Mouse (Mus musculus) limb, embryonic 13.5 days (tissue): ENCODE results near the gene Pkn2. TPM values are rescaled to one million over a fixed set of nuclear protein-coding genes. Genes with fewer than 3 reads are reported as not detected.

Experiments
- ATAC-seq: fragments of 200-750 bp; cut with Nextera tagmentation; 2 replicates; pipeline ENCODE4 v1.8.0; 2017; ENCODE audit warnings: low read depth, moderate number of reproducible peaks, moderate TSS enrichment; ENCODE audit not compliant: low FRiP score
- H3K27ac ChIP-seq: fragments of 300-500 bp; sonication (generic); 2 replicates; pipeline ENCODE4 v1.5.1; 2015; ENCODE audit warnings: inconsistent platforms, mild to moderate bottlenecking, moderate library complexity
- H3K27me3 ChIP-seq: fragments of 300-500 bp; sonication (generic); 2 replicates; pipeline ENCODE4 v1.6.1; 2015; ENCODE audit warnings: mild to moderate bottlenecking, inconsistent platforms
- H3K36me3 ChIP-seq: fragments of 300-500 bp; sonication (generic); 2 replicates; pipeline ENCODE4 v1.6.1; 2015; ENCODE audit warnings: inconsistent platforms, mild to moderate bottlenecking, moderate library complexity
- H3K4me1 ChIP-seq: fragments of 300-500 bp; sonication (generic); 2 replicates; pipeline ENCODE4 v1.6.1; 2015; ENCODE audit warnings: inconsistent platforms
- H3K4me2 ChIP-seq: fragments of 300-500 bp; sonication (generic); replicated peaks from 2 replicates; pipeline ENCODE4 v1.6.1; 2015; ENCODE audit warnings: inconsistent platforms, mild to moderate bottlenecking, moderate library complexity
- H3K4me3 ChIP-seq: fragments of 300-500 bp; sonication (generic); 2 replicates; pipeline ENCODE4 v1.5.1; 2015; ENCODE audit warnings: moderate library complexity, mild to moderate bottlenecking, inconsistent platforms
- H3K9ac ChIP-seq: fragments of 300-500 bp; sonication (generic); 2 replicates; pipeline ENCODE4 v1.6.1; 2015; ENCODE audit warnings: mild to moderate bottlenecking, inconsistent platforms
- H3K9me3 ChIP-seq: fragments of 300-500 bp; sonication (generic); 2 replicates; pipeline ENCODE4 v1.6.1; 2016; ENCODE audit warnings: inconsistent platforms
- WGBS: fragments of 180-500 bp; shearing (Covaris S2); methylation state at CpG from one replicate; pipeline ENCODE4 v1.1.7; 2015; 5-methylcytosine and 5-hydroxymethylcytosine counted together
- polyA plus RNA-seq: library from polyadenylated mRNA; unstranded; fragments of >200 nt; fragmentation: Nextera tagmentation; extraction: Ambion mirVana; gene quantifications from 2 replicates; pipeline ENCODE4 v1.2.1, GENCODE M21; 2015

Gene Pkn2
- polyA plus RNA-seq, 1 experiment from 2014 or later = 47.1 TPM

GRCm38 (mm10) chr3:142884594-142884993 lies 2.8 kb upstream of the Pkn2 start:
- no peak for ATAC-seq
- no peak overlapping the region for H3K4me2 ChIP-seq
- H3K27ac ChIP-seq = no peak overlapping the region
- no peak overlapping the region for H3K4me3 ChIP-seq
- H3K27me3 ChIP-seq = no peaks in the 10 kb centered on the region
- H3K9ac ChIP-seq = no peak overlapping the region
- H3K36me3 ChIP-seq = no peaks in the 10 kb centered on the region
- H3K4me1 ChIP-seq = peaks cover 2% of the 10 kb centered on the region
- no peaks in the 10 kb centered on the region for H3K9me3 ChIP-seq

DNA sequence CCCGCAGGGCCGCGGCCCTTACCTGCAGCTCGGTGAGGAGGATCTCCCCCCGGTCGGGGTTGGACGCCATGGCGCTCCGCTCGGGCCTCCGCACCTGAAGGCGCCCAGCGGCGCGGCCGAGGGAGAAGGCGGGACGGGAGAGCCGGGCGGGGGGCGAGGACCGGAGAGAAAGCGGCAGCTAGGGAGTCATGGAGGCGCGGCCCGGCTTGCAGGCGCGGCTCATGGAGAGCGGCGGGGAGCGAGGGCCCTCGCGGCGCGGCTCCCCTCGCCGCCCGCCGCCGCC lies 274 bp downstream of the Pkn2 start:
- Histone ChIP-seq H3K27me3 (no peaks in the 10 kb centered on the region), H3K27ac (peak overlapping the region; percentile 93), H3K9me3 (no peaks in the 10 kb centered on the region), H3K9ac (peak overlapping the region; percentile 96), H3K4me1 (peaks cover 2% of the 10 kb centered on the region), H3K4me3 (peak overlapping the region; percentile 99), H3K4me2 (peak overlapping the region; percentile 67), H3K36me3 (no peaks in the 10 kb centered on the region)
- peak; percentile 60; the same call in 1 of the 2 replicates for ATAC-seq
- WGBS = under 1% methylated on average over 28 of the region's 40 CpGs

GRCm38 (mm10) chr3:142880790-142881588 lies 815 bp downstream of the Pkn2 start:
- H3K9me3 ChIP-seq = no peaks in the 10 kb centered on the region
- H3K4me3 ChIP-seq = peak overlapping the region; percentile 99
- WGBS = under 1% methylated on average over 53 of the region's 72 CpGs
- no peaks in the 10 kb centered on the region for H3K27me3 ChIP-seq
- H3K27ac ChIP-seq = peak overlapping the region; percentile 93
- H3K4me2 ChIP-seq = peak overlapping the region; percentile 67
- peaks cover 2% of the 10 kb centered on the region for H3K4me1 ChIP-seq
- no peaks in the 10 kb centered on the region for H3K36me3 ChIP-seq
- peak overlapping the region; percentile 96 for H3K9ac ChIP-seq
- peak; percentile 21 for ATAC-seq

GRCm38 (mm10) chr3:142863236-142863635 lies 18.6 kb downstream of the Pkn2 start:
- Histone ChIP-seq H3K4me1 (peaks cover 6% of the 10 kb centered on the region), H3K9ac (no peak overlapping the region), H3K4me3 (no peak overlapping the region), H3K4me2 (no peak overlapping the region), H3K27me3 (no peaks in the 10 kb centered on the region), H3K27ac (no peak overlapping the region), H3K9me3 (no peaks in the 10 kb centered on the region), H3K36me3 (no peaks in the 10 kb centered on the region)
- no peak for ATAC-seq
- 79% methylated on average over 2 of the region's 2 CpGs for WGBS

DNA sequence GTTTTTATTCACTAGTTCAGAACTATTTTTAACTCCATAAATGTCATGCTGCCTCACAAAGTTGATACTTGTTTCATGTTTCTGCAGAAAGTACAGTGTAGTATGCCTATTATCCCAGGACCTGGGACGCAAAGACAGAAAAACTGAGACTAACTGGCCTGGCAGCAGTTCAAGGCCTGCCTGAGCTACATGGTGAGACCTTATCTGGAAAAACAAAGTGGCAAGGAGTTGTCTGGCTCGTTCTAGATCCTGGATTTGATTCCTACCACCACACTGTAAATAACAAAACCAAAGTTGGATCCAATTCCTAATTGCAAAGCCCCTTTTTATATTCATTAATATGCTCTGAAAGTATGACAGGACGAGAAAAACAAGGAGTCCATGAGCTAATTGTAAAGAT lies 25.0 kb downstream of the Pkn2 start:
- Histone ChIP-seq H3K27ac (no peak overlapping the region), H3K9ac (no peak overlapping the region), H3K4me3 (no peak overlapping the region), H3K9me3 (no peaks in the 10 kb centered on the region), H3K4me2 (no peak overlapping the region), H3K36me3 (peaks cover 4% of the 10 kb centered on the region; the same call in 1 of the 2 replicates), H3K4me1 (peaks cover 15% of the 10 kb centered on the region), H3K27me3 (no peaks in the 10 kb centered on the region)
- 69% methylated on average over 3 of the region's 3 CpGs for WGBS
- no peak for ATAC-seq

GRCm38 (mm10) chr3:142855961-142856472 lies 25.8 kb downstream of the Pkn2 start:
- H3K9ac ChIP-seq = no peak overlapping the region
- H3K36me3 ChIP-seq = peaks cover 4% of the 10 kb centered on the region; the same call in 1 of the 2 replicates
- no peak overlapping the region; the same call in 1 of the 2 replicates for H3K27ac ChIP-seq
- 73% methylated on average over 4 of the region's 4 CpGs for whole genome bisulfite sequencing
- H3K27me3 ChIP-seq = no peaks in the 10 kb centered on the region
- H3K4me1 ChIP-seq = peaks cover 15% of the 10 kb centered on the region
- H3K9me3 ChIP-seq = no peaks in the 10 kb centered on the region
- no peak overlapping the region for H3K4me2 ChIP-seq
- no peak for ATAC-seq
- H3K4me3 ChIP-seq = no peak overlapping the region

- Histone ChIP-seq H3K36me3 (peaks cover 11% of the 10 kb centered on the region), H3K27me3 (no peaks in the 10 kb centered on the region), H3K27ac (no peak overlapping the region), H3K4me2 (no peak overlapping the region), H3K9ac (no peak overlapping the region), H3K4me1 (peaks cover 12% of the 10 kb centered on the region), H3K9me3 (no peaks in the 10 kb centered on the region), H3K4me3 (no peak overlapping the region)
- no peak for ATAC-seq
- WGBS = 96% methylated on average over 3 of the region's 3 CpGs
Measured at GRCm38 (mm10) chr3:142852911-142853310, 28.9 kb downstream of the Pkn2 start.

GRCm38 (mm10) chr3:142851631-142852030 lies 30.2 kb downstream of the Pkn2 start:
- H3K9me3 ChIP-seq = no peaks in the 10 kb centered on the region
- ATAC-seq = no peak
- no peak overlapping the region for H3K4me2 ChIP-seq
- H3K27me3 ChIP-seq = no peaks in the 10 kb centered on the region
- peaks cover 11% of the 10 kb centered on the region for H3K36me3 ChIP-seq
- H3K4me3 ChIP-seq = no peak overlapping the region
- H3K4me1 ChIP-seq = peaks cover 7% of the 10 kb centered on the region; the same call in 1 of the 2 replicates
- H3K27ac ChIP-seq = no peak overlapping the region
- 57% methylated on average over 3 of the region's 3 CpGs for WGBS
- no peak overlapping the region for H3K9ac ChIP-seq

DNA sequence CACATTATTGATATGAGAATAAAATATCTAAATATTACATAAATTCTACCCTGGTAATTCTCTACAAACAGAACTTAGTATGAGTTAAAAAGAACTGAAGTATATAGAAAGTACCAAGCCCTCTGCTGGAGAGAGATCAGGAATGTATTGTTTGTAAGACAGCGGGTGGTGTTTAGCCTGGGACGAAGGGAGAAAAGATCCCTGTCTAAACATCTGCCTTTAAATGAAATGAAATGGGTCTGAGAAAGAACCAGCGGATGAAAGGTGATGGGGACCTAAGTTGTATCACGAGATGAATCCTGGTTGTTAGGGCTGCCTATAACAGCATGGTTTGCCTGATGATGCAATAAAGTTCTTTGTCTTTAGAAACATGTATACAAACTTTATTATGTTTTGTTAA lies 41.8 kb downstream of the Pkn2 start:
- no peak overlapping the region for H3K27ac ChIP-seq
- no peaks in the 10 kb centered on the region for H3K27me3 ChIP-seq
- H3K4me3 ChIP-seq = no peak overlapping the region
- H3K9me3 ChIP-seq = no peaks in the 10 kb centered on the region
- no peaks in the 10 kb centered on the region for H3K4me1 ChIP-seq
- no peak overlapping the region for H3K9ac ChIP-seq
- 85% methylated on average over 4 of the region's 4 CpGs for WGBS
- no peak for ATAC-seq
- H3K4me2 ChIP-seq = no peak overlapping the region
- H3K36me3 ChIP-seq = peaks cover 10% of the 10 kb centered on the region

DNA sequence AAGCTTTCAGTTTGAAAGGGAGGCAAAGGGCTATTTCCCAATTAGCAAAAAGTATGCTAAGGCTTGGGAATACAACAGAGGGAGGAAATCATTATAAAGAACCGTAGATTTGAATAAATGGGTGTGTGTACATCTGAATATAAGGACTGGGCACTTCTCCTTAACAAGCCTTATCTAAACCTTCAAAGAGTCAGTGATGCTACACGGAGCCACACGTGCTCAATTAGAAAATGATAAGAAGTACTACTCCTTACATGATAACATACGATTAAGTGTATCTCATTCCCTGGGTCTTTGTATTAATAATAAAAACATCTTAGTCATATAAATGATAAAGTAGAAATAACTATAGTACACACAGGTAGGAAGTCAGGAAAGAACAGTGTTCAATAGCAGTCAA lies 47.0 kb downstream of the Pkn2 start:
- Histone ChIP-seq H3K9me3 (no peaks in the 10 kb centered on the region), H3K4me1 (no peaks in the 10 kb centered on the region), H3K9ac (no peak overlapping the region), H3K27ac (no peak overlapping the region), H3K4me3 (no peak overlapping the region), H3K36me3 (peaks cover 18% of the 10 kb centered on the region), H3K27me3 (no peaks in the 10 kb centered on the region), H3K4me2 (no peak overlapping the region)
- WGBS = 92% methylated on average over 4 of the region's 4 CpGs
- no peak for ATAC-seq

- no peaks in the 10 kb centered on the region for H3K4me1 ChIP-seq
- no peaks in the 10 kb centered on the region for H3K27me3 ChIP-seq
- no peak overlapping the region for H3K9ac ChIP-seq
- no peaks in the 10 kb centered on the region for H3K9me3 ChIP-seq
- no peak for ATAC-seq
- peaks cover 17% of the 10 kb centered on the region for H3K36me3 ChIP-seq
- H3K4me2 ChIP-seq = no peak overlapping the region
- H3K27ac ChIP-seq = no peak overlapping the region
- WGBS = 88% methylated on average over 4 of the region's 4 CpGs
- no peak overlapping the region for H3K4me3 ChIP-seq
Measured at GRCm38 (mm10) chr3:142834024-142834423, 47.8 kb downstream of the Pkn2 start.

DNA sequence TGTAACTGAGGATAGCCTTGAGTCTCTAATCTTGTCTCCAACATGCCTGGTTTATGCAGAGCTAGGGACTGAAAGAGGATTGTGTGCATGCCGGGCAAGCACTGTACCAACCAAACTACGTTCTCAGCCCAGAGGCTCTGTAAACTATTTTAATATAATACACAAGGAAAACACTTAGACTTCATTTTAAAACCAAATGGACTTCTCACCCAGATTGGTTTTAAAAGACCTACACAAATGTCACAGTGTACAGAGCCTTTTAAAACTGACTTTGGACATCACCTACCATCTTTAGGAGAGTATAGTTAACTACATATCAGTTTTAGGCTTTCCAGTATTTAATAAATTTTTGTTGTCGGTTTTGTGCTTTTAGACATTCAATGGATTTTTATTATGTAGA lies 48.9 kb downstream of the Pkn2 start:
- Histone ChIP-seq H3K4me1 (no peaks in the 10 kb centered on the region), H3K9ac (no peak overlapping the region), H3K27ac (no peak overlapping the region), H3K9me3 (no peaks in the 10 kb centered on the region), H3K27me3 (no peaks in the 10 kb centered on the region), H3K4me2 (no peak overlapping the region), H3K36me3 (peaks cover 22% of the 10 kb centered on the region), H3K4me3 (no peak overlapping the region)
- 92% methylated on average over 3 of the region's 3 CpGs for WGBS
- ATAC-seq = no peak
